Mouse (Mus musculus) retina, postnatal 7 days (tissue): ENCODE results near the gene Dimt1.
"Not testable (repeated sequence)": the region's sequence is repeated elsewhere in the genome, so short reads cannot be mapped to it uniquely, and the experiment has no call there.

Experiments used
- DNase-seq: peaks from one replicate; pipeline ENCODE4 v3.0.0-alpha.2; 2012; ENCODE audit warnings: low read depth, low spot score

Gene Dimt1

GRCm38 (mm10) chr13:106946594-106947540 is at the start of gene Dimt1:
TSS of gene Dimt1 (plus strand) at chr13:106947127.
- DNase-seq = peak; percentile 83

- no peak for DNase-seq
These were observed 42.3 kb upstream of the Dimt1 start for GRCm38 (mm10) chr13:106904637-106905036.

GRCm38 (mm10) chr13:106905154-106905553 is 41.8 kb upstream of the Dimt1 start:
- not testable (repeated sequence) for DNase-seq

GRCm38 (mm10) chr13:106907273-106907672 is 39.7 kb upstream of the Dimt1 start:
- DNase-seq = no peak

- no peak for DNase-seq
These were observed 36.8 kb upstream of the Dimt1 start for GRCm38 (mm10) chr13:106910096-106910495.

GRCm38 (mm10) chr13:106913125-106913736 is 33.7 kb upstream of the Dimt1 start:
- DNase-seq = no peak

- peak; percentile 21 for DNase-seq
These were observed 28.4 kb upstream of the Dimt1 start for GRCm38 (mm10) chr13:106918322-106919050.

GRCm38 (mm10) chr13:106925921-106926320 is 21.0 kb upstream of the Dimt1 start:
- not testable (repeated sequence) for DNase-seq

- DNase-seq = no peak
These were observed 18.6 kb upstream of the Dimt1 start for GRCm38 (mm10) chr13:106928296-106928695.

GRCm38 (mm10) chr13:106929201-106929600 is 17.7 kb upstream of the Dimt1 start:
- no peak for DNase-seq

GRCm38 (mm10) chr13:106935871-106936255 is 11.1 kb upstream of the Dimt1 start:
- no peak for DNase-seq

- DNase-seq = peak; percentile 95
These were observed 10.4 kb upstream of the Dimt1 start, which contains the start of gene Ipo11 for GRCm38 (mm10) chr13:106936256-106937137. TSS of gene Ipo11 (minus strand) at chr13:106936958.

GRCm38 (mm10) chr13:106937138-106937472 is 9.8 kb upstream of the Dimt1 start:
- DNase-seq = no peak

- no peak for DNase-seq
These were observed 5.5 kb upstream of the Dimt1 start for GRCm38 (mm10) chr13:106941211-106941976.

- DNase-seq = no peak
These were observed 4.2 kb upstream of the Dimt1 start for GRCm38 (mm10) chr13:106942721-106943120.

- no peak for DNase-seq
These were observed 1.4 kb upstream of the Dimt1 start for GRCm38 (mm10) chr13:106945518-106945917.

- no peak for DNase-seq
These were observed 656 bp downstream of the Dimt1 start for GRCm38 (mm10) chr13:106947583-106947982.

GRCm38 (mm10) chr13:106954880-106955279 is 8.0 kb downstream of the Dimt1 start:
- no peak for DNase-seq

- no peak for DNase-seq
These were observed 10.6 kb downstream of the Dimt1 start for GRCm38 (mm10) chr13:106957554-106957953.

GRCm38 (mm10) chr13:106958286-106958685 is 11.4 kb downstream of the Dimt1 start:
- no peak for DNase-seq
